In genomic region chr6:17772514-17772913, GRCm38 (mm10) we compare ENCODE assay signal across 13 mouse cellular contexts.
DNase-seq lines count a peak whose midpoint lies in the region; ATAC-seq and TF ChIP-seq lines count a peak whose summit lies in the region.
"Had no signal": no experiment of that assay in that cellular context is flagged by ENCODE, and none has a peak within 500 bp of the region (broad histone marks: within the 10 kb centered on the region; RNA-seq: fewer than 3 reads in every experiment).

No protein-coding gene starts in this region.

- no peaks in the 10 kb centered on the region for H3K36me3 ChIP-seq in kidney, embryonic 15.5 days
- H3K36me3 ChIP-seq in liver, embryonic 13.5 days, result no peaks in the 10 kb centered on the region
- no peaks in the 10 kb centered on the region for H3K36me3 ChIP-seq in thymus, adult 2 months (ENCODE audit: control insufficient read depth, insufficient read depth, low read length)

- no peaks in the 10 kb centered on the region for H3K27me3 ChIP-seq in kidney, embryonic 15.5 days
- no peaks in the 10 kb centered on the region for H3K27me3 ChIP-seq in liver, embryonic 13.5 days
- H3K27me3 ChIP-seq in thymus, adult 2 months (ENCODE audit: control insufficient read depth, insufficient read depth, low read length), result no peaks in the 10 kb centered on the region

- no peak overlapping the region for H3K4me2 ChIP-seq in kidney, embryonic 15.5 days
- no peak overlapping the region for H3K4me2 ChIP-seq in liver, embryonic 13.5 days

- no peak overlapping the region for H3K4me3 ChIP-seq in kidney, embryonic 15.5 days (replicated peaks)
- H3K4me3 ChIP-seq in liver, embryonic 13.5 days (replicated peaks), result no peak overlapping the region
- H3K4me3 ChIP-seq in thymus, adult 2 months (ENCODE audit: control insufficient read depth, insufficient read depth, low read length), result no peak overlapping the region
- H3K4me3 ChIP-seq: myocyte had no signal

- no peaks in the 10 kb centered on the region for H3K9me3 ChIP-seq in kidney, embryonic 15.5 days (replicated peaks)
- no peaks in the 10 kb centered on the region for H3K9me3 ChIP-seq in liver, embryonic 13.5 days (replicated peaks)

- WGBS in kidney, embryonic 15.5 days, result 72% methylated on average over 3 of the region's 3 CpGs
- 69% methylated on average over 3 of the region's 3 CpGs for WGBS in liver, embryonic 13.5 days (ENCODE audit: insufficient replicate concordance)
- 72% methylated on average over 3 of the region's 3 CpGs for WGBS in thymus, adult 2 months

- TF ChIP-seq CTCF in thymus, adult 2 months (IDR thresholded peaks at IDR 0.05; ENCODE audit: borderline replicate concordance, control insufficient read depth, extremely low read depth, insufficient read depth, low read length, poor library complexity), result no peak

- no peak overlapping the region for H3K27ac ChIP-seq in kidney, embryonic 15.5 days
- peak overlapping the region; percentile 51 for H3K27ac ChIP-seq in liver, embryonic 13.5 days
- no peak overlapping the region for H3K27ac ChIP-seq in thymus, adult 2 months (ENCODE audit: control insufficient read depth, insufficient read depth, low read length)

- peaks cover 3% of the 10 kb centered on the region; the same call in 1 of the 2 replicates for H3K4me1 ChIP-seq in kidney, embryonic 15.5 days
- H3K4me1 ChIP-seq in liver, embryonic 13.5 days (replicated peaks), result peaks cover 66% of the 10 kb centered on the region
- no peaks in the 10 kb centered on the region for H3K4me1 ChIP-seq in thymus, adult 2 months (replicated peaks; ENCODE audit: control insufficient read depth, insufficient read depth, low read length)

- peak; percentile 35 for DNase-seq in adrenal gland, adult 2 months
- DNase-seq in adrenal gland, postnatal 4 days (ENCODE audit: low spot score in 2 of 2), result no peak
- peak; percentile 64 for DNase-seq in kidney, adult 11 months
- peak; percentile 39 for DNase-seq in liver, embryonic 13.5 days
- no peak for DNase-seq in thymus, adult 2 months
- no peak for DNase-seq in cerebellum, adult 9-10 months
- DNase-seq: cerebellum, postnatal 10 days; lung, postnatal 14 days; retina, postnatal 1 day; thymus, postnatal 4 days had no signal

- TF ChIP-seq POLR2A in thymus, adult 2 months (IDR thresholded peaks at IDR 0.05; ENCODE audit: control insufficient read depth, extremely low read depth, insufficient read depth, low read length, poor library complexity), result no peak

- no peak overlapping the region for H3K9ac ChIP-seq in kidney, embryonic 15.5 days
- H3K9ac ChIP-seq in liver, embryonic 13.5 days, result no peak overlapping the region

- no peak for ATAC-seq in kidney, embryonic 15.5 days (replicated peaks; ENCODE audit: low FRiP score)
- ATAC-seq in hematopoietic stem cell, adult 5-6 weeks (replicated peaks in 1 of 2; ENCODE audit: insufficient read depth in 1 of 2, low FRiP score in 2 of 2, low TSS enrichment in 1 of 2, low read depth in 1 of 2, poor library complexity in 2 of 2, severe bottlenecking in 2 of 2), result peak; percentile 28 to 52; a peak in 3 of 4 replicates
- no peak for ATAC-seq in liver, embryonic 13.5 days (ENCODE audit: low read depth)

Comparison
In these comparisons a context has a peak if more than half of its experiments do, and no peak if none do; other contexts are left out.
1. DNase-seq: peak in adrenal gland, adult 2 months (single experiment), kidney, adult 11 months (single experiment) and liver, embryonic 13.5 days (single experiment); none in adrenal gland, postnatal 4 days (0 of 2), thymus, adult 2 months (single experiment) and cerebellum, adult 9-10 months (single experiment).
2. ATAC-seq: peak in hematopoietic stem cell, adult 5-6 weeks (2 of 2); none in kidney, embryonic 15.5 days (single experiment) and liver, embryonic 13.5 days (single experiment).